Mouse (Mus musculus) adrenal gland, postnatal 36 days (tissue): ENCODE measurements around the gene Bcas2. TPM values are rescaled to one million over a fixed set of nuclear protein-coding genes. Genes with fewer than 3 reads are reported as not detected.
A peak's percentile ranks its signal among the peaks of the same experiment; 100 is the strongest.
"Not testable (repeated sequence)": the region's sequence is repeated elsewhere in the genome, so short reads cannot be mapped to it uniquely, and the experiment has no call there.

Experiments
- DNase-seq, 2 experiments: peaks; one replicate each; pipeline ENCODE4 v3.0.0; 2021; ENCODE audit warnings: mixed read lengths in 1 of 2
- total RNA-seq, 2 experiments: library from RNA; stranded (reverse); gene quantifications; 2 replicates each; pipeline ENCODE4 v1.2.3; 2021

The Bcas2 gene
- total RNA-seq, 2 experiments from 2014 or later, result 55.9 to 56.4 TPM

DNA sequence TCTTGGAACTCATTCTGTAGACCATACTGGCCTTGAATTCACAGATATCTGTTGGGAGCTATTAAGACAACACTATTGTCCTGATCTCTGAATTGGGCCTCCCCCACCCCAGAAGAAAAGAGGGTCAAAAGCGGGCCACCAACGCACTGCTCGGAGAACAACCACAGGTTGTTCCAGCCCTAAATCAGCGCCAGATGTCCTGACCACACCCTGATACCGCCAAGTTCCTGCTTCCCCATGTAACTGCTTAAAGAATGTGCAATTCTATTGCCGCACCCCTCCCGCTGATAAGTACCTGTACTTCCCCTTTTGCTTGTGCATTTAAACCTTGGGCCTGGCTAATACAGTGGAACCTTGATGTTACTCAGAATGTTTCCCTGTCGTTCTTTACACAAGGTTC, 43.9 kb downstream of the Bcas2 start:
- DNase-seq, result not testable (repeated sequence)

DNA sequence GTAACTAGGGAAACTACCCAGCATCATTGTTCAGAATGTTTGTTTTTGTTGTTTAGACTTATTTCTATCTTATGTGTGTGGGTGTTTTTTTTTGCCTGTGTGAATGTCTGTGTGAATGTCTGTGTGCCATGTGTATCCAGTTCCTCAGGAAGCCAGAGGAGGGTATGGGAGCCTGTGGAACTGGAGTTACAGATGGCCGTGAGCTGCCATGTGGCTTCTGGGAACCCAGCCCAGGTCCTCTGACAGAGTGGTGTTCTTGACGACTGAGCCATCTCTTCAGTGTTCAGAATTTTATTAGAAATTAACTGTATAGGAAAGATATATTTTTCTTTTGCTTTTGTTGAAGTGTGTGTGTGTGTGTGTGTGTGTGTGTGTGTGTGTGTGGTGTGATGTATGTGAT, 50.0 kb downstream of the Bcas2 start:
- DNase-seq, result no peak

DNA sequence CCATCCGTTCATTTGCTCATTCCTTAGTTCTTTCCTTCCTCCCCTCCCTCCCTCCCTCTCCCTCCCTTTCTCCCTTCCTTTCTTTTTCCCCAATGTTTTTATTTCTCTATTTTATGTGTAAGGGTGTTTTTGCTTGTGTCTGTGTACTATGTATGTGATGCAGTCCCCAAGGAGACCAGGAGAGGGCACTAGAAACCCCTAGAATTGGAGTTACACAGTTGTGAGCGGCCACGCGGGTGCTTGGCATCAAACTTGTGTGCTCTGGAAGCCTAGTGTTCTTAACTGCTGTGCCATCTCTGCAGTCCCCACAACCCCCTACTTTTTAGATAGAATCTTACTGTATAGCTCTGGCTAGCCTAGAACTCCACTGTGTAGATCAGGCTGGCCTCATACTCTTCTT, 52.3 kb downstream of the Bcas2 start:
- DNase-seq, result peak; percentile 1 to 35

DNA sequence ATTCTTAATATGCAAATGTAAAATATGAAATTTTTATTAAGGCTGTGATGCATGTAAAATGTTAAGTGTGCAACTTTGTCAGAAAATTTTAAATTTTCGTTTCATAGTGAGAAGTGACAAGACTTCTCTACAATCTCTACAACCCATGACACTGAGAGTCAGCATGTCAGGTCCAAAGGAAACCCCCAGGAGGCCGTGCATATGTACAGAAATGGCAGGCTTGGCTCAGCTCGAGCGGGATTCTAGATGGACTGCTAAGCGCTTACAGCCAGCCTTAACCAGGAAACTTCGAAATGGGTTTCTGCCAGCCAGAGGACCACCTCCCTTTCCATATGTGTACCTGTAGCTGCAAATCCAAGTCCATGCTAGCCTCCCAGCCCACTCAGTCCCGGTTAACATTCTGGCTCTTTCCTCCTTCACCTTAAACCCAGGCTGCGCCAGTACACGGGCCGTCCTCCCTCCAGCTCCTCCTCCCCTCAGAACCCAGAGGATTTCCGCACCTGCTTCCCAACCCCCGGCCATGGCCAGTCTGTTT, 52.8 kb downstream of the Bcas2 start:
- DNase-seq, result no peak

DNA sequence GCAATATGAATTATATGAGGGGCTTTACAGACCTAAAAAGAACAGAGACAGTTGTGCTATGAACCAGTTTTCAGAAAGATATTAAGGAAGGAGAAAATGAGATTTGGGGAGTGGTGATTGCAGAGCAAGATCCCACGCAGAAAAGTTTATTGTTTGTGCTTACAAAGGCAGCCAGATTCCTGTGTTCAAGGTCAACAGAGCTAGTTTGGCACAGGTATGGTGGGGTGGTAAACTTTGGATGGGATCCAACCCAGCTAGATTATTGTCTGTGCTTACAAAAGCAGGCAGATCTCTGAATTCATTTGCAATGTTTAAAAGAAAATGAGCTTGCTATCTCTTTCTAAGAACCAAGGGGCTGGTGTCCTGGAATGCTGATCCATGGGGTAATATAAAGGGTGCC, 56.3 kb downstream of the Bcas2 start:
- DNase-seq, result no peak

Other genes starting within 250 kb of the Bcas2 start
- not detected for gene Sycp1, start 235.6 kb upstream of the Bcas2 start, total RNA-seq
- gene Nr1h5, start 207.5 kb upstream of the Bcas2 start, total RNA-seq, result not detected
- 10 to 100 TPM; 71.7 to 74.6 TPM for gene Sike1, start 175.9 kb upstream of the Bcas2 start, total RNA-seq
- 100 to 1,000 TPM; 398 to 439 TPM for gene Csde1, start 151.2 kb upstream of the Bcas2 start, total RNA-seq
- gene Nras, start 113.4 kb upstream of the Bcas2 start, total RNA-seq, result 10 to 100 TPM; 59.2 to 64.6 TPM
- not detected for gene Ampd1, start 97.6 kb upstream of the Bcas2 start, total RNA-seq
- gene Dennd2c, start 69.1 kb upstream of the Bcas2 start, total RNA-seq, result 1 to 10 TPM; 1.5 to 1.7 TPM
- 10 to 100 TPM; 33.5 to 43.5 TPM for gene Trim33, start 107.6 kb downstream of the Bcas2 start, total RNA-seq